Mouse (Mus musculus) heart, embryonic 11.5 days (tissue): ENCODE data around the gene Kbtbd12. TPM values are rescaled to one million over a fixed set of nuclear protein-coding genes. Genes with fewer than 3 reads are reported as not detected.
A peak's percentile ranks its signal among the peaks of the same experiment; 100 is the strongest.

ENCODE experiments used
- ATAC-seq: fragments of 200-750 bp; cut with Nextera tagmentation; replicated peaks from 2 replicates; pipeline ENCODE4 v1.8.0; 2017; ENCODE audit warnings: moderate library complexity; ENCODE audit not compliant: insufficient number of reproducible peaks, low FRiP score, low TSS enrichment
- H3K27ac ChIP-seq: fragments of 300-500 bp; sonication (generic); 2 replicates; pipeline ENCODE4 v1.5.1; 2014; ENCODE audit warnings: mild to moderate bottlenecking, low read depth, low read length
- H3K27me3 ChIP-seq: fragments of 300-500 bp; sonication (generic); 2 replicates; pipeline ENCODE4 v1.6.1; 2014; ENCODE audit warnings: mild to moderate bottlenecking, low read length, mixed read lengths; ENCODE audit not compliant: control insufficient read depth, insufficient read depth
- H3K36me3 ChIP-seq: fragments of 300-500 bp; sonication (generic); 2 replicates; pipeline ENCODE4 v1.6.1; 2014; ENCODE audit warnings: mild to moderate bottlenecking, low read length, moderate library complexity, mixed read lengths; ENCODE audit not compliant: control insufficient read depth, insufficient read depth
- H3K4me1 ChIP-seq: fragments of 300-500 bp; sonication (generic); 2 replicates; pipeline ENCODE4 v1.6.1; 2014; ENCODE audit warnings: low read length; ENCODE audit not compliant: control insufficient read depth, insufficient read depth
- H3K4me2 ChIP-seq: fragments of 300-500 bp; sonication (generic); 2 replicates; pipeline ENCODE4 v1.6.1; 2014; ENCODE audit warnings: mild to moderate bottlenecking, moderate library complexity
- H3K4me3 ChIP-seq: fragments of 300-500 bp; sonication (generic); 2 replicates; pipeline ENCODE4 v1.5.1; 2014; ENCODE audit warnings: low read depth, low read length
- H3K9ac ChIP-seq: fragments of 300-500 bp; sonication (generic); 2 replicates; pipeline ENCODE4 v1.6.1; 2014; ENCODE audit warnings: mild to moderate bottlenecking, low read depth, low read length, moderate library complexity
- H3K9me3 ChIP-seq: fragments of 300-500 bp; sonication (generic); replicated peaks from 2 replicates; pipeline ENCODE4 v1.6.1; 2016; ENCODE audit warnings: low read length; ENCODE audit not compliant: control insufficient read depth
- WGBS: fragments of 180-500 bp; shearing (Covaris S2); extraction: QIAGEN DNeasy Blood & Tissue Kit; methylation state at CpG from one replicate; pipeline ENCODE4 v1.1.7; 2014; ENCODE audit not compliant: insufficient replicate concordance; 5-methylcytosine and 5-hydroxymethylcytosine counted together
- polyA plus RNA-seq: library from polyadenylated mRNA; unstranded; fragments of >200 nt; fragmentation: Nextera tagmentation; extraction: Ambion mirVana; gene quantifications from 2 replicates; pipeline ENCODE4 v1.2.1, GENCODE M21; 2014

The Kbtbd12 gene
- polyA plus RNA-seq, 1 experiment from 2014 or later: 7.7 TPM

- Histone ChIP-seq H3K36me3 (no peaks in the 10 kb centered on the region), H3K9ac (no peak overlapping the region), H3K4me1 (no peaks in the 10 kb centered on the region; the same call in 1 of the 2 replicates), H3K4me2 (no peak overlapping the region), H3K27me3 (no peaks in the 10 kb centered on the region), H3K4me3 (no peak overlapping the region), H3K27ac (no peak overlapping the region), H3K9me3 (no peaks in the 10 kb centered on the region)
- 40% methylated on average over 6 of the region's 6 CpGs for WGBS
- ATAC-seq: no peak
These were observed 6.5 kb downstream of the Kbtbd12 start for GRCm38 (mm10) chr6:88631293-88631692.

- H3K4me2 ChIP-seq: no peak overlapping the region
- 73% methylated on average over 5 of the region's 5 CpGs for WGBS
- H3K27me3 ChIP-seq: no peaks in the 10 kb centered on the region
- H3K27ac ChIP-seq: no peak overlapping the region
- H3K36me3 ChIP-seq: no peaks in the 10 kb centered on the region
- no peaks in the 10 kb centered on the region for H3K9me3 ChIP-seq
- H3K9ac ChIP-seq: no peak overlapping the region
- no peak for ATAC-seq
- no peaks in the 10 kb centered on the region; the same call in 1 of the 2 replicates for H3K4me1 ChIP-seq
- H3K4me3 ChIP-seq: no peak overlapping the region
These were observed 7.2 kb downstream of the Kbtbd12 start for GRCm38 (mm10) chr6:88630560-88630959.

- H3K9me3 ChIP-seq: no peaks in the 10 kb centered on the region
- H3K9ac ChIP-seq: no peak overlapping the region
- no peak overlapping the region for H3K4me2 ChIP-seq
- no peaks in the 10 kb centered on the region for H3K36me3 ChIP-seq
- 86% methylated on average over 2 of the region's 2 CpGs for WGBS
- ATAC-seq: no peak
- H3K4me3 ChIP-seq: no peak overlapping the region
- no peak overlapping the region for H3K27ac ChIP-seq
- no peaks in the 10 kb centered on the region; the same call in 1 of the 2 replicates for H3K4me1 ChIP-seq
- H3K27me3 ChIP-seq: no peaks in the 10 kb centered on the region
These were observed 7.9 kb downstream of the Kbtbd12 start for GRCm38 (mm10) chr6:88629821-88630220.

GRCm38 (mm10) chr6:88627317-88627811 lies 10.4 kb downstream of the Kbtbd12 start:
- WGBS: under 1% methylated on average over 51 of the region's 51 CpGs
- Histone ChIP-seq H3K36me3 (no peaks in the 10 kb centered on the region), H3K27me3 (no peaks in the 10 kb centered on the region), H3K9ac (peak overlapping the region; percentile 78), H3K9me3 (no peaks in the 10 kb centered on the region), H3K4me3 (peak overlapping the region; percentile 55), H3K27ac (peak overlapping the region; percentile 75), H3K4me2 (peak overlapping the region; percentile 92), H3K4me1 (no peaks in the 10 kb centered on the region; the same call in 1 of the 2 replicates)
- ATAC-seq: peak; percentile 85

DNA sequence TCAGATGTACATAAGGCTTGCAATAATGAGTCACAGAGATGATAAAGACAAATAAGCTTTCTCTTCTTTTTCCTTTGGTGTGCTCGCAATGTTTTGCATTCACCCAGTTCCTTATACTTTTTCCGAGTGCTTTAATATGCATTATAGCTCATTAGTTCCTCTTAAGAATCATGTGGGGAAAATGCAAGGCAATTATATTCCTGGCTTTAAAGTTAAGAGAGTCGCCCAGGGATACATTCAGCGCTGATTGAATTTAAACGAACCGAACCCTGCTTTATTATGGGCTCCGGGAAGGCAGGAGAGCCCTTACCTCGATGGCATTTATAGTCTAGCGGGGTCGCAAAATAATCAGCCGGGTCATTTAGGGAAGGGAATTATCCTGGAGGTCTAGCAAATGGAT lies 10.8 kb downstream of the Kbtbd12 start:
- Histone ChIP-seq H3K4me1 (no peaks in the 10 kb centered on the region; the same call in 1 of the 2 replicates), H3K4me2 (peak overlapping the region; percentile 92), H3K27ac (peak overlapping the region; percentile 75), H3K4me3 (peak overlapping the region; percentile 55), H3K9me3 (no peaks in the 10 kb centered on the region), H3K27me3 (no peaks in the 10 kb centered on the region), H3K9ac (peak overlapping the region; percentile 78), H3K36me3 (no peaks in the 10 kb centered on the region)
- no peak for ATAC-seq
- WGBS: 19% methylated on average over 11 of the region's 11 CpGs

GRCm38 (mm10) chr6:88626462-88626861 lies 11.3 kb downstream of the Kbtbd12 start:
- Histone ChIP-seq H3K36me3 (no peaks in the 10 kb centered on the region), H3K9me3 (no peaks in the 10 kb centered on the region), H3K4me3 (peak overlapping the region; percentile 55), H3K4me1 (no peaks in the 10 kb centered on the region; the same call in 1 of the 2 replicates), H3K4me2 (peak overlapping the region; percentile 92), H3K9ac (peak overlapping the region; percentile 78; the same call in 1 of the 2 replicates), H3K27me3 (no peaks in the 10 kb centered on the region), H3K27ac (peak overlapping the region; percentile 75)
- WGBS: 55% methylated on average over 4 of the region's 4 CpGs
- ATAC-seq: no peak

GRCm38 (mm10) chr6:88621816-88622481 lies 15.8 kb downstream of the Kbtbd12 start:
- WGBS: 60% methylated on average over 4 of the region's 4 CpGs
- H3K27me3 ChIP-seq: no peaks in the 10 kb centered on the region
- H3K27ac ChIP-seq: no peak overlapping the region
- no peaks in the 10 kb centered on the region for H3K9me3 ChIP-seq
- ATAC-seq: no peak
- H3K36me3 ChIP-seq: no peaks in the 10 kb centered on the region
- H3K4me2 ChIP-seq: no peak overlapping the region
- H3K4me3 ChIP-seq: no peak overlapping the region
- no peak overlapping the region for H3K9ac ChIP-seq
- H3K4me1 ChIP-seq: no peaks in the 10 kb centered on the region; the same call in 1 of the 2 replicates

GRCm38 (mm10) chr6:88619542-88619941 lies 18.2 kb downstream of the Kbtbd12 start:
- H3K4me3 ChIP-seq: no peak overlapping the region
- ATAC-seq: no peak
- no peaks in the 10 kb centered on the region for H3K36me3 ChIP-seq
- no peak overlapping the region for H3K27ac ChIP-seq
- H3K4me2 ChIP-seq: no peak overlapping the region
- WGBS: 55% methylated on average over 5 of the region's 5 CpGs
- H3K9ac ChIP-seq: no peak overlapping the region
- H3K9me3 ChIP-seq: no peaks in the 10 kb centered on the region
- H3K27me3 ChIP-seq: no peaks in the 10 kb centered on the region
- no peaks in the 10 kb centered on the region; the same call in 1 of the 2 replicates for H3K4me1 ChIP-seq

- Histone ChIP-seq H3K4me2 (no peak overlapping the region), H3K9me3 (no peaks in the 10 kb centered on the region), H3K4me3 (no peak overlapping the region), H3K4me1 (peaks cover 6% of the 10 kb centered on the region; the same call in 1 of the 2 replicates), H3K27me3 (no peaks in the 10 kb centered on the region), H3K36me3 (no peaks in the 10 kb centered on the region), H3K9ac (no peak overlapping the region), H3K27ac (no peak overlapping the region)
- ATAC-seq: no peak
- WGBS: 71% methylated on average over 2 of the region's 2 CpGs
These were observed 22.4 kb downstream of the Kbtbd12 start for GRCm38 (mm10) chr6:88615352-88615751.
